Mouse (Mus musculus): Measurements from ENCODE around the gene Hist1h4d. TPM values are rescaled to one million over a fixed set of nuclear protein-coding genes. Genes with fewer than 3 reads are reported as not detected.
A peak's percentile ranks its signal among the peaks of the same experiment; 100 is the strongest.
"Not testable (repeated sequence)": the region's sequence is repeated elsewhere in the genome, so short reads cannot be mapped to it uniquely, and the experiment has no call there.

Hist1h4d gene
- polyA plus RNA-seq, 1 experiment from 2014 or later, result 74.5 TPM

GRCm38 (mm10) chr13:23571022-23571503, 10.3 kb upstream of the Hist1h4d start, which contains the start of the genes Hist1h2ae and Hist1h2bg:
Gene Hist1h2ae (minus strand): TSS chr13:23571220.
Gene Hist1h2bg (plus strand): TSS chr13:23571396.
- Histone ChIP-seq H3K36me3 (ENCODE audit: control insufficient read depth, insufficient read depth, low read length) (no peaks in the 10 kb centered on the region), H3K27me3 (replicated peaks; ENCODE audit: control insufficient read depth, insufficient read depth, low read length) (no peaks in the 10 kb centered on the region), H3K4me2 (ENCODE audit: low read depth, low read length) (peak within 1 kb of the TSS; percentile 75), H3K9me3 (ENCODE audit: control insufficient read depth, low read length) (no peaks in the 10 kb centered on the region), H3K4me1 (ENCODE audit: control insufficient read depth, insufficient read depth, low read length) (0 out of 2 replicates have a peak, but pooled peaks cover 4% of the 10 kb centered on the region), H3K9ac (ENCODE audit: low read depth, low read length) (peak within 1 kb of the TSS; percentile 76), H3K27ac (replicated peaks; ENCODE audit: low read depth, low read length) (peak within 1 kb of the TSS; percentile 95), H3K4me3 (ENCODE audit: low read depth, low read length) (peak within 1 kb of the TSS; percentile 52)
- ATAC-seq (ENCODE audit: low read depth), result peak; percentile 90
- under 1% methylated on average over 18 of the region's 18 CpGs for WGBS
- peak; percentile 98 for DNase-seq (ENCODE audit: low spot score)

GRCm38 (mm10) chr13:23571504-23572217, 9.7 kb upstream of the Hist1h4d start:
- not testable (repeated sequence) for H3K4me1 ChIP-seq (ENCODE audit: control insufficient read depth, insufficient read depth, low read length); ATAC-seq (ENCODE audit: low read depth); H3K27me3 ChIP-seq (replicated peaks; ENCODE audit: control insufficient read depth, insufficient read depth, low read length); H3K36me3 ChIP-seq (ENCODE audit: control insufficient read depth, insufficient read depth, low read length); H3K9me3 ChIP-seq (ENCODE audit: control insufficient read depth, low read length)
- DNase-seq (ENCODE audit: low spot score), result peak; percentile 26
- H3K4me2 ChIP-seq (ENCODE audit: low read depth, low read length), result peak overlapping the region; percentile 75
- peak overlapping the region; percentile 95 for H3K27ac ChIP-seq (replicated peaks; ENCODE audit: low read depth, low read length)
- WGBS, result under 1% methylated on average over 11 of the region's 34 CpGs
- H3K4me3 ChIP-seq (ENCODE audit: low read depth, low read length), result peak overlapping the region; percentile 52
- H3K9ac ChIP-seq (ENCODE audit: low read depth, low read length), result peak overlapping the region; percentile 76

- no peaks in the 10 kb centered on the region for H3K9me3 ChIP-seq (ENCODE audit: control insufficient read depth, low read length)
- ATAC-seq (ENCODE audit: low read depth), result no peak
- H3K9ac ChIP-seq (ENCODE audit: low read depth, low read length), result peak overlapping the region; percentile 76
- 33% methylated on average over 2 of the region's 2 CpGs for WGBS
- no peak for DNase-seq (ENCODE audit: low spot score)
- H3K4me3 ChIP-seq (ENCODE audit: low read depth, low read length), result peak overlapping the region; percentile 52
- peak overlapping the region; percentile 75 for H3K4me2 ChIP-seq (ENCODE audit: low read depth, low read length)
- no peaks in the 10 kb centered on the region for H3K36me3 ChIP-seq (ENCODE audit: control insufficient read depth, insufficient read depth, low read length)
- no peaks in the 10 kb centered on the region for H3K27me3 ChIP-seq (replicated peaks; ENCODE audit: control insufficient read depth, insufficient read depth, low read length)
- H3K27ac ChIP-seq (replicated peaks; ENCODE audit: low read depth, low read length), result peak overlapping the region; percentile 95
- H3K4me1 ChIP-seq (ENCODE audit: control insufficient read depth, insufficient read depth, low read length), result peaks cover 16% of the 10 kb centered on the region
Measured at GRCm38 (mm10) chr13:23572218-23573033, 9.0 kb upstream of the Hist1h4d start.

GRCm38 (mm10) chr13:23573034-23573897, 8.1 kb upstream of the Hist1h4d start:
- Histone ChIP-seq H3K27ac (replicated peaks; ENCODE audit: low read depth, low read length) (peak overlapping the region; percentile 95), H3K9ac (ENCODE audit: low read depth, low read length) (peak overlapping the region; percentile 76), H3K4me3 (ENCODE audit: low read depth, low read length) (peak overlapping the region; percentile 52), H3K4me2 (ENCODE audit: low read depth, low read length) (peak overlapping the region; percentile 75), H3K4me1 (ENCODE audit: control insufficient read depth, insufficient read depth, low read length) (peaks cover 16% of the 10 kb centered on the region)
- ATAC-seq (ENCODE audit: low read depth); H3K9me3 ChIP-seq (ENCODE audit: control insufficient read depth, low read length); H3K36me3 ChIP-seq (ENCODE audit: control insufficient read depth, insufficient read depth, low read length); DNase-seq (ENCODE audit: low spot score); H3K27me3 ChIP-seq (replicated peaks; ENCODE audit: control insufficient read depth, insufficient read depth, low read length): not testable (repeated sequence)
- 9% methylated on average over 16 of the region's 20 CpGs for WGBS

- not testable (repeated sequence) for H3K36me3 ChIP-seq (ENCODE audit: control insufficient read depth, insufficient read depth, low read length); H3K9me3 ChIP-seq (ENCODE audit: control insufficient read depth, low read length); H3K27me3 ChIP-seq (replicated peaks; ENCODE audit: control insufficient read depth, insufficient read depth, low read length)
- H3K4me2 ChIP-seq (ENCODE audit: low read depth, low read length), result peak within 1 kb of the TSS; percentile 75
- peak within 1 kb of the TSS; percentile 76 for H3K9ac ChIP-seq (ENCODE audit: low read depth, low read length)
- 0% methylated on average over 15 of the region's 42 CpGs for WGBS
- ATAC-seq (ENCODE audit: low read depth), result peak; percentile 90
- H3K4me3 ChIP-seq (ENCODE audit: low read depth, low read length), result peak within 1 kb of the TSS; percentile 52
- H3K27ac ChIP-seq (replicated peaks; ENCODE audit: low read depth, low read length), result peak within 1 kb of the TSS; percentile 95
- peak; percentile 100 for DNase-seq (ENCODE audit: low spot score)
- peaks cover 16% of the 10 kb centered on the region for H3K4me1 ChIP-seq (ENCODE audit: control insufficient read depth, insufficient read depth, low read length)
Measured at GRCm38 (mm10) chr13:23573898-23574524, 7.4 kb upstream of the Hist1h4d start, which contains the start of the genes Hist1h2bf and Hist1h2ad. Gene Hist1h2bf (minus strand): TSS chr13:23574196. Gene Hist1h2ad (plus strand): TSS chr13:23574381.

- not testable (repeated sequence) for H3K9me3 ChIP-seq (ENCODE audit: control insufficient read depth, low read length); H3K36me3 ChIP-seq (ENCODE audit: control insufficient read depth, insufficient read depth, low read length); ATAC-seq (ENCODE audit: low read depth); H3K27me3 ChIP-seq (replicated peaks; ENCODE audit: control insufficient read depth, insufficient read depth, low read length); DNase-seq (ENCODE audit: low spot score)
- peaks cover 16% of the 10 kb centered on the region for H3K4me1 ChIP-seq (ENCODE audit: control insufficient read depth, insufficient read depth, low read length)
- H3K4me2 ChIP-seq (ENCODE audit: low read depth, low read length), result peak overlapping the region; percentile 75
- peak overlapping the region; percentile 60 for H3K9ac ChIP-seq (ENCODE audit: low read depth, low read length)
- peak overlapping the region; percentile 43 for H3K4me3 ChIP-seq (ENCODE audit: low read depth, low read length)
- peak overlapping the region; percentile 95 for H3K27ac ChIP-seq (replicated peaks; ENCODE audit: low read depth, low read length)
- WGBS, result under 1% methylated on average over 5 of the region's 39 CpGs
Measured at GRCm38 (mm10) chr13:23574546-23575170, 6.7 kb upstream of the Hist1h4d start.

- ATAC-seq (ENCODE audit: low read depth) (peak; percentile 59), DNase-seq (ENCODE audit: low spot score) (peak; percentile 96)
- no peaks in the 10 kb centered on the region for H3K36me3 ChIP-seq (ENCODE audit: control insufficient read depth, insufficient read depth, low read length)
- no peaks in the 10 kb centered on the region for H3K9me3 ChIP-seq (ENCODE audit: control insufficient read depth, low read length)
- H3K9ac ChIP-seq (ENCODE audit: low read depth, low read length), result peak within 1 kb of the TSS; percentile 72
- H3K4me2 ChIP-seq (ENCODE audit: low read depth, low read length), result peak within 1 kb of the TSS; percentile 63
- H3K27me3 ChIP-seq (replicated peaks; ENCODE audit: control insufficient read depth, insufficient read depth, low read length), result no peaks in the 10 kb centered on the region
- under 1% methylated on average over 18 of the region's 18 CpGs for WGBS
- peak within 1 kb of the TSS; percentile 43 for H3K4me3 ChIP-seq (ENCODE audit: low read depth, low read length)
- H3K4me1 ChIP-seq (ENCODE audit: control insufficient read depth, insufficient read depth, low read length), result peaks cover 11% of the 10 kb centered on the region
- H3K27ac ChIP-seq (replicated peaks; ENCODE audit: low read depth, low read length), result peak within 1 kb of the TSS; percentile 91
Measured at GRCm38 (mm10) chr13:23575271-23575851, 6.0 kb upstream of the Hist1h4d start, which contains the start of gene Hist1h3d. Gene Hist1h3d (plus strand): TSS chr13:23575763.

Data from embryonic facial prominence, embryonic 14.5 days (tissue).